8 mouse cellular contexts compared by ENCODE assay signal in the genomic region with DNA sequence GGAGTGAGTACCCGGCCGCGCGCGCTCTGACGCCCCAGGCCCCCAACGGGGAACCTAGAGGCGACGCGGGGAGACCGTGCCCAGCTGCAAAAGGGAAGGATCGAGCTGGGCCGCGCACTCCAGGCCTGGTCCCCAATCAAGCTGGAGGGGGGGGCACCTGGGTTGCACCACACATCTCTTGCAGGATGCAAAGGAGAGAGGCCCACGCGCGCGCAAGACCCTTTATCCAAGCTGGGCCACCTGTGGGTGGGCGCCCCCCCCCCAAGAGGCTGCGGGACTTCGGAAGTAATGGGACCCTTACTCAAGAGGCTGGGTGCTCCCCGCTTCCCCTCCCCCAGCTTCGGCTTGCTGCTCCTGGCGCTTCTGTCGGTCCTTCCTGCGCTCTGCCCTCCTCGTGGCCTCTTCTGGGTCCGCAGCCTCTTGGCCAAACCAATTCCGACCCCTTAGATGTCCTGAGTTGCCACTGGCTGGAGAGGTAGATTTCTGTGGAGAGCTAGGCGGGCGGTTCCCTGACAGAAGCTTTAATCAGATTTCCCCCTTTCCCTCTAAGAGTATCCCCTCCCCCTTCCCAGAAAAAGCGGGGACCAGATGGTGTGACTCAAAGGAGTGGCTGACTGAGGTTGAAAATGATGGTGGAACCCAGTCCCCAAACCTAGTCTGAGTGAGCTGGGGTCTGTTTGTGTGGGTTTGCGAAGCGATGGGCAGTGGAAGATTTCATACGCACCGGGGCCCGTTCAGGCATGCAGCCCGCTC. TPM values are rescaled to one million over a fixed set of nuclear protein-coding genes. Genes with fewer than 3 reads are reported as not detected.
DNase-seq lines count a peak whose midpoint lies in the region; ATAC-seq and TF ChIP-seq lines count a peak whose summit lies in the region.

No protein-coding gene starts in this region.

- 8% methylated on average over 34 of the region's 38 CpGs for WGBS in heart, adult 2 months
- 1% methylated on average over 35 of the region's 38 CpGs for WGBS in embryonic facial prominence, embryonic 11.5 days
- WGBS in hindbrain, embryonic 13.5 days: 1% methylated on average over 38 of the region's 38 CpGs
- 1% methylated on average over 38 of the region's 38 CpGs for WGBS in limb, embryonic 15.5 days
- WGBS in olfactory bulb, adult 2 months: 3% methylated on average over 38 of the region's 38 CpGs

- H3K9me3 ChIP-seq in ES-E14 (ENCODE audit: control insufficient read depth, insufficient read depth, low read depth, low read length): no peaks in the 10 kb centered on the region
- H3K9me3 ChIP-seq in embryonic facial prominence, embryonic 11.5 days (replicated peaks; ENCODE audit: control insufficient read depth, low read length): no peaks in the 10 kb centered on the region
- no peaks in the 10 kb centered on the region for H3K9me3 ChIP-seq in hindbrain, embryonic 13.5 days
- H3K9me3 ChIP-seq in limb, embryonic 15.5 days: no peaks in the 10 kb centered on the region

- H3K27me3 ChIP-seq in heart, adult 2 months (ENCODE audit: control insufficient read depth, insufficient read depth, low read length): no peaks in the 10 kb centered on the region
- no peaks in the 10 kb centered on the region for H3K27me3 ChIP-seq in embryonic facial prominence, embryonic 11.5 days (ENCODE audit: control insufficient read depth, insufficient read depth, low read length)
- H3K27me3 ChIP-seq in hindbrain, embryonic 13.5 days: 0 out of 2 replicates have a peak, but pooled peaks cover 4% of the 10 kb centered on the region
- H3K27me3 ChIP-seq in limb, embryonic 15.5 days: no peaks in the 10 kb centered on the region

- peak overlapping the region; percentile 90 for H3K4me2 ChIP-seq in embryonic facial prominence, embryonic 11.5 days (ENCODE audit: low read depth, low read length)
- peak overlapping the region; percentile 95 for H3K4me2 ChIP-seq in hindbrain, embryonic 13.5 days
- peak overlapping the region; percentile 89 for H3K4me2 ChIP-seq in limb, embryonic 15.5 days

- TF ChIP-seq CTCF in heart, adult 2 months (IDR thresholded peaks at IDR 0.05): no peak
- TF ChIP-seq CTCF in olfactory bulb, adult 2 months (IDR thresholded peaks at IDR 0.05; ENCODE audit: insufficient read depth, low read depth, low read length): no peak

- peak overlapping the region; percentile 67 for H3K4me3 ChIP-seq in heart, adult 2 months
- H3K4me3 ChIP-seq in ES-E14 (ENCODE audit: insufficient read depth in 1 of 2, low read depth in 1 of 2, low read length in 2 of 2, poor library complexity in 1 of 2, severe bottlenecking in 1 of 2): peak overlapping the region; percentile 77 to 98
- H3K4me3 ChIP-seq in embryonic facial prominence, embryonic 11.5 days (ENCODE audit: low read depth, low read length): peak overlapping the region; percentile 87
- peak overlapping the region; percentile 96 for H3K4me3 ChIP-seq in hindbrain, embryonic 13.5 days
- H3K4me3 ChIP-seq in limb, embryonic 15.5 days: peak overlapping the region; percentile 96
- peak overlapping the region; percentile 90 for H3K4me3 ChIP-seq in olfactory bulb, adult 2 months (ENCODE audit: insufficient read depth, low read depth, low read length)

- in situ Hi-C loops in ES-E14 (cut with MboI; ENCODE audit: low sequenced_read_pairs in 2 of 2, unreplicated experiment in 2 of 2): no loop called here

- intact Hi-C loops in heart, adult 2 months (cut with DNase I): loop anchor here (1.0 kb wide), 2 partner anchors 13 to 18 kb away; no protein-coding TSS in a partner anchor
- intact Hi-C loops in heart, postnatal 25 days (cut with DNase I): loop anchor here (1.0 kb wide), 2 partner anchors 14 to 18 kb away; no protein-coding TSS in a partner anchor

- peaks cover 3% of the 10 kb centered on the region; the same call in 1 of the 2 replicates for H3K36me3 ChIP-seq in heart, adult 2 months (ENCODE audit: control insufficient read depth, insufficient read depth, low read length)
- no peaks in the 10 kb centered on the region for H3K36me3 ChIP-seq in ES-E14 (ENCODE audit: control insufficient read depth, insufficient read depth, low read length, poor library complexity, severe bottlenecking)
- no peaks in the 10 kb centered on the region for H3K36me3 ChIP-seq in embryonic facial prominence, embryonic 11.5 days (replicated peaks; ENCODE audit: control insufficient read depth, insufficient read depth, low read depth, low read length)
- H3K36me3 ChIP-seq in hindbrain, embryonic 13.5 days: 0 out of 2 replicates have a peak, but pooled peaks cover 3% of the 10 kb centered on the region
- no peaks in the 10 kb centered on the region for H3K36me3 ChIP-seq in limb, embryonic 15.5 days

- peak overlapping the region; percentile 97 for H3K27ac ChIP-seq in heart, adult 2 months
- no peak overlapping the region; the same call in 1 of the 2 replicates for H3K27ac ChIP-seq in ES-E14 (ENCODE audit: insufficient read depth, low read depth, low read length, poor library complexity, severe bottlenecking)
- H3K27ac ChIP-seq in embryonic facial prominence, embryonic 11.5 days (replicated peaks; ENCODE audit: low read depth, low read length): peak overlapping the region; percentile 75
- H3K27ac ChIP-seq in hindbrain, embryonic 13.5 days: peak overlapping the region; percentile 94
- H3K27ac ChIP-seq in limb, embryonic 15.5 days: peak overlapping the region; percentile 88
- H3K27ac ChIP-seq in olfactory bulb, adult 2 months (ENCODE audit: insufficient read depth, low read depth, low read length): peak overlapping the region; percentile 91

- peak overlapping the region; percentile 92 for H3K9ac ChIP-seq in heart, adult 2 months (ENCODE audit: low read depth, low read length)
- peak overlapping the region; percentile 93 for H3K9ac ChIP-seq in ES-E14 (ENCODE audit: insufficient read depth, low read depth, low read length, poor library complexity, severe bottlenecking)
- H3K9ac ChIP-seq in embryonic facial prominence, embryonic 11.5 days (replicated peaks; ENCODE audit: low read length): peak overlapping the region; percentile 95
- H3K9ac ChIP-seq in hindbrain, embryonic 13.5 days: peak overlapping the region; percentile 97
- peak overlapping the region; percentile 94 for H3K9ac ChIP-seq in limb, embryonic 15.5 days

- H3K4me1 ChIP-seq in heart, adult 2 months (ENCODE audit: control insufficient read depth, insufficient read depth, low read length): peaks cover 18% of the 10 kb centered on the region
- peaks cover 10 to 26% of the 10 kb centered on the region in 2 experiments for H3K4me1 ChIP-seq in ES-E14 (ENCODE audit: control insufficient read depth in 2 of 2, insufficient read depth in 2 of 2, low read length in 2 of 2, poor library complexity in 1 of 2)
- H3K4me1 ChIP-seq in embryonic facial prominence, embryonic 11.5 days (ENCODE audit: control insufficient read depth, insufficient read depth, low read length): peaks cover 6% of the 10 kb centered on the region
- peaks cover 48% of the 10 kb centered on the region for H3K4me1 ChIP-seq in hindbrain, embryonic 13.5 days (replicated peaks)
- H3K4me1 ChIP-seq in limb, embryonic 15.5 days: peaks cover 31% of the 10 kb centered on the region
- peaks cover 36% of the 10 kb centered on the region for H3K4me1 ChIP-seq in olfactory bulb, adult 2 months (ENCODE audit: control insufficient read depth, insufficient read depth, low read length)

- H3K79me2 ChIP-seq in heart, adult 2 months (replicated peaks; ENCODE audit: control insufficient read depth, insufficient read depth, low read length): no peaks in the 10 kb centered on the region

- TF ChIP-seq POLR2A in heart, adult 2 months (IDR thresholded peaks at IDR 0.05; ENCODE audit: insufficient read depth, low read depth, low read length): no peak
- TF ChIP-seq POLR2A in olfactory bulb, adult 2 months (IDR thresholded peaks at IDR 0.05; ENCODE audit: insufficient read depth, low read depth, low read length): no peak; the same call in 1 of the 2 replicates

- no peak for TF ChIP-seq EP300 in heart, adult 2 months (IDR thresholded peaks at IDR 0.05; ENCODE audit: insufficient read depth, low read depth, low read length)

- peak in 1 of 2 experiments; percentile 71 for DNase-seq in heart, adult 2 months
- no peak for DNase-seq in heart, postnatal 25 days (ENCODE audit: low spot score)
- DNase-seq in ES-E14 (ENCODE audit: low read depth, low spot score): no peak
- DNase-seq in embryonic facial prominence, embryonic 11.5 days (ENCODE audit: low spot score): peak; percentile 65
- no peak for DNase-seq in spleen, postnatal 4 days (ENCODE audit: low spot score in 2 of 2)

- ATAC-seq in embryonic facial prominence, embryonic 11.5 days (replicated peaks; ENCODE audit: insufficient number of reproducible peaks, low FRiP score, low TSS enrichment, low read depth): peak; percentile 24
- ATAC-seq in hindbrain, embryonic 13.5 days (ENCODE audit: low FRiP score): peak; percentile 44
- 0 out of 2 replicates have a peak, but pooled peaks have one; percentile 9 for ATAC-seq in limb, embryonic 15.5 days (ENCODE audit: insufficient number of reproducible peaks, low FRiP score, low TSS enrichment, low read depth)

RNA-seq across cellular contexts. Expression of gene Palm, which starts 0.5 kb away (rescaled TPM):
- total RNA-seq in heart, adult 2 months (2021): 10 to 100 TPM; 51.4 to 55.6 TPM
- 31.4 and 36.6 TPM in 2 replicates for polyA plus RNA-seq in heart, adult 2 months (2012; rRNA removed)
- total RNA-seq in heart, postnatal 25 days (2021): 10 to 100 TPM; 70.3 to 77.3 TPM
- 10.7 and 12.7 TPM in 2 replicates for total RNA-seq in ES-E14 (2012; rRNA removed)
- polyA plus RNA-seq in embryonic facial prominence, embryonic 11.5 days (2014; fragmentation: Nextera tagmentation; extraction: Ambion mirVana): 85.7 and 102 TPM in 2 replicates
- polyA plus RNA-seq in hindbrain, embryonic 13.5 days (2015; fragmentation: Nextera tagmentation; extraction: Ambion mirVana): 240 and 252 TPM in 2 replicates
- 79.9 and 84.8 TPM in 2 replicates for polyA plus RNA-seq in limb, embryonic 15.5 days (2015; fragmentation: Nextera tagmentation; extraction: Ambion mirVana)
- polyA plus RNA-seq in olfactory bulb, adult 2 months (2012; ENCODE audit: insufficient read depth, insufficient read length, low replicate concordance, missing spikeins): not detected in 2 replicates

RNA-seq across cellular contexts. Expression of gene Prss57, which starts 3.2 kb away (rescaled TPM):
- total RNA-seq in heart, adult 2 months (2021): not detected
- 0.08 and 0.20 TPM in 2 replicates for polyA plus RNA-seq in heart, adult 2 months (2012; rRNA removed)
- total RNA-seq in heart, postnatal 25 days (2021): not detected
- total RNA-seq in ES-E14 (2012; rRNA removed): 0.27 and 0.37 TPM in 2 replicates
- not detected in 2 replicates for polyA plus RNA-seq in embryonic facial prominence, embryonic 11.5 days (2014; fragmentation: Nextera tagmentation; extraction: Ambion mirVana)
- polyA plus RNA-seq in hindbrain, embryonic 13.5 days (2015; fragmentation: Nextera tagmentation; extraction: Ambion mirVana): 0.18 TPM in 1 of 2 replicates, not detected in the other
- 0.10 and 0.12 TPM in 2 replicates for polyA plus RNA-seq in limb, embryonic 15.5 days (2015; fragmentation: Nextera tagmentation; extraction: Ambion mirVana)
- polyA plus RNA-seq in olfactory bulb, adult 2 months (2012; ENCODE audit: insufficient read depth, insufficient read length, low replicate concordance, missing spikeins): not detected in 2 replicates

RNA-seq across cellular contexts. Expression of gene Fstl3, which starts 16.8 kb away (rescaled TPM):
- total RNA-seq in heart, adult 2 months (2021): 1 to 10 TPM; 3.8 to 4.7 TPM
- polyA plus RNA-seq in heart, adult 2 months (2012; rRNA removed): 9.7 and 11.9 TPM in 2 replicates
- 1 to 10 TPM; 2.9 to 4.2 TPM for total RNA-seq in heart, postnatal 25 days (2021)
- 5.7 and 7.1 TPM in 2 replicates for total RNA-seq in ES-E14 (2012; rRNA removed)
- polyA plus RNA-seq in embryonic facial prominence, embryonic 11.5 days (2014; fragmentation: Nextera tagmentation; extraction: Ambion mirVana): 2.4 and 2.7 TPM in 2 replicates
- 1.3 and 1.4 TPM in 2 replicates for polyA plus RNA-seq in hindbrain, embryonic 13.5 days (2015; fragmentation: Nextera tagmentation; extraction: Ambion mirVana)
- 21.2 and 22.2 TPM in 2 replicates for polyA plus RNA-seq in limb, embryonic 15.5 days (2015; fragmentation: Nextera tagmentation; extraction: Ambion mirVana)
- polyA plus RNA-seq in olfactory bulb, adult 2 months (2012; ENCODE audit: insufficient read depth, insufficient read length, low replicate concordance, missing spikeins): not detected in 2 replicates

RNA-seq across cellular contexts. Expression of gene Misp, which starts 26.9 kb away (rescaled TPM):
- total RNA-seq in heart, adult 2 months (2021): under 1 TPM; 0.50 to 0.52 TPM
- polyA plus RNA-seq in heart, adult 2 months (2012; rRNA removed): 0.26 and 0.82 TPM in 2 replicates
- under 1 TPM; 0.59 to 0.70 TPM for total RNA-seq in heart, postnatal 25 days (2021)
- 1.7 and 2.2 TPM in 2 replicates for total RNA-seq in ES-E14 (2012; rRNA removed)
- 0.39 and 0.82 TPM in 2 replicates for polyA plus RNA-seq in embryonic facial prominence, embryonic 11.5 days (2014; fragmentation: Nextera tagmentation; extraction: Ambion mirVana)
- 0.84 and 1.0 TPM in 2 replicates for polyA plus RNA-seq in hindbrain, embryonic 13.5 days (2015; fragmentation: Nextera tagmentation; extraction: Ambion mirVana)
- polyA plus RNA-seq in limb, embryonic 15.5 days (2015; fragmentation: Nextera tagmentation; extraction: Ambion mirVana): 0.56 and 1.6 TPM in 2 replicates
- not detected in 2 replicates for polyA plus RNA-seq in olfactory bulb, adult 2 months (2012; ENCODE audit: insufficient read depth, insufficient read length, low replicate concordance, missing spikeins)

RNA-seq across cellular contexts. Expression of gene Rnf126, which starts 27.2 kb away (rescaled TPM):
- 10 to 100 TPM; 22.9 to 23.6 TPM for total RNA-seq in heart, adult 2 months (2021)
- polyA plus RNA-seq in heart, adult 2 months (2012; rRNA removed): 41.4 and 48.0 TPM in 2 replicates
- 10 to 100 TPM; 21.2 to 22.8 TPM for total RNA-seq in heart, postnatal 25 days (2021)
- 66.7 and 70.8 TPM in 2 replicates for total RNA-seq in ES-E14 (2012; rRNA removed)
- polyA plus RNA-seq in embryonic facial prominence, embryonic 11.5 days (2014; fragmentation: Nextera tagmentation; extraction: Ambion mirVana): 65.1 and 72.7 TPM in 2 replicates
- 87.9 and 90.7 TPM in 2 replicates for polyA plus RNA-seq in hindbrain, embryonic 13.5 days (2015; fragmentation: Nextera tagmentation; extraction: Ambion mirVana)
- 93.2 and 104 TPM in 2 replicates for polyA plus RNA-seq in limb, embryonic 15.5 days (2015; fragmentation: Nextera tagmentation; extraction: Ambion mirVana)
- not detected in 2 replicates for polyA plus RNA-seq in olfactory bulb, adult 2 months (2012; ENCODE audit: insufficient read depth, insufficient read length, low replicate concordance, missing spikeins)
